Mouse (Mus musculus) neural tube, embryonic 15.5 days (tissue): ENCODE results near the gene Gm17657. TPM values are rescaled to one million over a fixed set of nuclear protein-coding genes. Genes with fewer than 3 reads are reported as not detected.

Source experiments
- ATAC-seq: fragments of 200-750 bp; cut with Nextera tagmentation; 2 replicates; pipeline ENCODE4 v1.8.0; 2017; ENCODE audit warnings: mild to moderate bottlenecking, moderate TSS enrichment, moderate library complexity; ENCODE audit not compliant: low FRiP score
- H3K27ac ChIP-seq: fragments of 300-500 bp; sonication (generic); replicated peaks from 2 replicates; pipeline ENCODE4 v1.5.1; 2015; ENCODE audit warnings: mild to moderate bottlenecking, inconsistent platforms
- H3K27me3 ChIP-seq: fragments of 300-500 bp; sonication (generic); replicated peaks from 2 replicates; pipeline ENCODE4 v1.6.1; 2015; ENCODE audit warnings: inconsistent platforms
- H3K36me3 ChIP-seq: fragments of 300-500 bp; sonication (generic); 2 replicates; pipeline ENCODE4 v1.6.1; 2015; ENCODE audit warnings: inconsistent platforms
- H3K4me1 ChIP-seq: fragments of 300-500 bp; sonication (generic); 2 replicates; pipeline ENCODE4 v1.6.1; 2015; ENCODE audit warnings: inconsistent platforms
- H3K4me2 ChIP-seq: fragments of 300-500 bp; sonication (generic); 2 replicates; pipeline ENCODE4 v1.6.1; 2015; ENCODE audit warnings: inconsistent platforms, mild to moderate bottlenecking, moderate library complexity
- H3K4me3 ChIP-seq: fragments of 300-500 bp; sonication (generic); replicated peaks from 2 replicates; pipeline ENCODE4 v1.5.1; 2015; ENCODE audit warnings: mild to moderate bottlenecking, inconsistent platforms
- H3K9ac ChIP-seq: fragments of 300-500 bp; sonication (generic); replicated peaks from 2 replicates; pipeline ENCODE4 v1.6.1; 2015; ENCODE audit warnings: mild to moderate bottlenecking, inconsistent platforms
- H3K9me3 ChIP-seq: fragments of 300-500 bp; sonication (generic); replicated peaks from 2 replicates; pipeline ENCODE4 v1.6.1; 2016; ENCODE audit warnings: inconsistent platforms
- WGBS: fragments of 180-500 bp; shearing (Covaris S2); methylation state at CpG from one replicate; pipeline ENCODE4 v1.1.7; 2015; ENCODE audit warnings: mixed read lengths; 5-methylcytosine and 5-hydroxymethylcytosine counted together
- polyA plus RNA-seq: library from polyadenylated mRNA; unstranded; fragments of >200 nt; fragmentation: Nextera tagmentation; extraction: Ambion mirVana; gene quantifications from 2 replicates; pipeline ENCODE4 v1.2.1, GENCODE M21; 2015

Gene Gm17657
- polyA plus RNA-seq: not detected in 2 replicates

DNA sequence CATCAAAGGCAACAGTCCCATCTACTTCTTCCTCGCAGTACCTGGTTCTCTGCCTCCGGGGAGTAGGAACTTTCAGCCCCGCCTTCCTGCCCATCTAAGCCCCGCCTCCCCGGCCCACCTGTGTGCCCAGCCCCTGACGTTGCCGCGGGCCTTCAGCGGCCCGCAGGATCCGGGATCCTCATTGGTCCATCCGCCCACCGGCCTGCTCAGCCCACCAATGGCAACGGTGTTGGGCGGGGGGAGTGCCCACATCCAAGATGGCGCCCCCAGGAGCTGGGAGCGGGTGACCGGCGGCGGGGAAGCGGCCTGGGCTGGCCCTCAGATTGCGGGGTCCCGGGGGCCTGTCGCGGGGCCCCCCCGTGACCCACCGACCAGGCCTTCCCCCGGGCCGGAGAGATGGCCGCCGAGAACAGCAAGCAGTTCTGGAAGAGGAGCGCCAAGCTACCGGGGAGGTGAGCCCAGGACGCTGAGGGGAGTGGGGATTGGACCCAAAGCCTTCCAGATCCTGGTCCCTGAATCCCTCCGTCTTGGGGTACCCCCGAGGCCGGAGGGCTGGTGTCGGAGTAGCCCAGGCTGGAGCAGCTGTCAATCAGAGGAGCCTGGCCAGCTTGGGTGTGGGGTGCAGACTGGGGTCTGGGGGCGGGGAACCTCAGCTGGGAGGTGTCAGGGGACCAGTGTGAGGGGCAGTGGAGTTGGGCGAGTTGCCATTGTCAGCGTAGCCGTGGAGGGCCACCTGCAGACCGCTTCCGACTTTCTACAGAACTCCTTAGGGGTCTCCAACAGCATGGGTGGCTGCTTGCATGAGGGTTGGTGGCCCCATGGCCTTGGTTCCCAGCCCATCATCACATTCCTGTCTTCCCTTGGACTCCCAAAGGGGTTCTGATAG lies at the start of gene Gm17657, which contains the start of gene Tbc1d22b:
Gene Gm17657 (minus strand): TSS at position 96 of the 886 bp plus-strand sequence.
Gene Tbc1d22b (plus strand): TSS at position 243 of the 886 bp plus-strand sequence.
- peak within 1 kb of the TSS; percentile 75 for H3K4me3 ChIP-seq
- no peaks in the 10 kb centered on the region for H3K9me3 ChIP-seq
- H3K36me3 ChIP-seq: no peaks in the 10 kb centered on the region
- H3K4me1 ChIP-seq: peaks cover 26% of the 10 kb centered on the region
- ATAC-seq: peak; percentile 98
- H3K9ac ChIP-seq: peak within 1 kb of the TSS; percentile 98
- peak within 1 kb of the TSS; percentile 94 for H3K4me2 ChIP-seq
- H3K27ac ChIP-seq: peak within 1 kb of the TSS; percentile 63; the same call in 1 of the 2 replicates
- H3K27me3 ChIP-seq: no peaks in the 10 kb centered on the region
- 0% methylated on average over 38 of the region's 44 CpGs for WGBS

DNA sequence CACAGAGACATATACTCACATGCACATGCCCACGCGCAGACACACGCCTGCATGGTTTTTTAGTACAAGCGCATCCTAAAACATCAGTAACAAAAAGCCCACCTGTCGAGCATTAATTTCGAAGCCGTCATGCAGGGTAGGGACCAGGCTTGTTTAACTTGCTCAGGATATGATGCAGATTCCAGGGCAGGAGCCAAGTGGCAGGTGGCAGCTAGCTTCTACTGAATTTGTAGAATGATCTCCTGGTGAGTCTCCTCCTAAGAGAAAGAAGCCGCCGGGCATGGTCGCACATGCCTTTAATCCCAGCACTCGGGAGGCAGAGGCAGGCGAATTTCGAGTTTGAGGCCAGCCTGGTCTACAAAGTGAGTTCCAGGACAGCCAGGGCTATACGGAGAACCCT lies 49.6 kb upstream of the Gm17657 start:
- H3K4me1 ChIP-seq: peaks cover 14% of the 10 kb centered on the region
- WGBS: 91% methylated on average over 14 of the region's 14 CpGs
- peaks cover 43% of the 10 kb centered on the region for H3K36me3 ChIP-seq
- H3K4me3 ChIP-seq: no peak overlapping the region
- no peaks in the 10 kb centered on the region for H3K27me3 ChIP-seq
- no peak overlapping the region for H3K9ac ChIP-seq
- ATAC-seq: no peak
- no peak overlapping the region for H3K27ac ChIP-seq
- H3K9me3 ChIP-seq: no peaks in the 10 kb centered on the region
- no peak overlapping the region for H3K4me2 ChIP-seq

DNA sequence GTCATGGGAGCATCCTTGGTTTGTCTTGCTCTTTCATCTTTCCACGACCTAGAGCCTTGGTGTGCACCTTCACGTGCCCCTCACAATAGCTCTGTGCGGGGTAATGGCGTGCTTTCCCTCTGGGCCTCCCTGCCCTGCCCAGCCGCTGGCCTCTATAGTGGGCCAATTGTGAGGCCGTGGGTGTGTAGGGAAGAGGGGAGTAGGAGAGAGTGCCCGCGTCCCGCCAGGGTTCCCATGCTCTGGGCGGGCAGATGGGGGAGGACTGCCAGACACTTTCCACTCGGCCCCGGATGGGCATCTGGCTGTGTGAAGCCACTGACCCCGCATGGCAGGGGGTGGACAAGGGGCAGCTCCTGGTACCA lies 47.3 kb upstream of the Gm17657 start:
- H3K9me3 ChIP-seq: no peaks in the 10 kb centered on the region
- H3K27ac ChIP-seq: no peak overlapping the region
- H3K36me3 ChIP-seq: peaks cover 40% of the 10 kb centered on the region
- peaks cover 14% of the 10 kb centered on the region for H3K4me1 ChIP-seq
- no peaks in the 10 kb centered on the region for H3K27me3 ChIP-seq
- ATAC-seq: no peak
- H3K4me2 ChIP-seq: no peak overlapping the region
- no peak overlapping the region for H3K4me3 ChIP-seq
- 45% methylated on average over 13 of the region's 13 CpGs for WGBS
- H3K9ac ChIP-seq: no peak overlapping the region

DNA sequence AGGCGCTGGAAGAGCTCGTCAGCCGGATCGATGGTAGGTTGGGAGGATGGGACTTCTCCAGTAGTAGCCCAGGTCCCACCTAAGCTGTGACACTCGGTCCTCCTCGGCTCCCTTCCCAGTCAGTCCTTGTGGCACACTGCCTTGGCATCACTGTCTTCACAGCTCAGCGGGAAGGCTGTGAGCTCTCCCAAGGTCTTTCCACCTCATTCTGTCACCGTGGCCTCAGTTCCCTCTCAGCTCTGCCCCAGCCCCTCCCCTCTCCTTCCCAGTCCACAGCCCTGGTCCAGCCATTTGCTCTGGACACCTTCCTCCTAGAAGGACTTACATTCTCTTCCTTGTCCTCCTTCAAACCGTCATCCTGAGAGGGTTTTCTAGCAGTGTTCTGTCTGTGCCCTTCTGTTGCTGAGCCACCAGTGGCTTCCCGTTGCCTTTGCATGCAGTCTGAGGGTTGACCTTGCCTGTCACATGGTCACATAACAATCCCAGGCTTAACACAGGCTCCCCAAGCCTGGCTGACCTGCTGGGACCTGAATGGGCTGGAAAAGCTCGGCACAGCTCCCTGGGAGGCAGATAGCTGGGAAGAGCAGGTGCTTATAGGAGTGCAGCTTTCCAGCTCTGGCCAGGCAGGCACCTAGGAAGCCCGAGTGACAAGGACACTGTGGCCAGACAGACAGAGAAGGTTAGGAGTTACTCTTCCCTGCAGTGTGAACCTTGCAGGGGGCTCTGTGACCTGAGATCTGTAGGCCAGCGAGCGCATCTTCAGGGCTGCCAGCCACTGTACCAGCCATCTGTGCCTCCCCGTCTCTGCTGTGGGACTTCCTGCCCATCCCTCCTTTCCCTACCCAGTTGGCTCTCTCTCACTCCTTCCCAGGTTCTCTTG lies 46.7 kb upstream of the Gm17657 start:
- Histone ChIP-seq H3K4me1 (peaks cover 14% of the 10 kb centered on the region), H3K27ac (no peak overlapping the region), H3K27me3 (no peaks in the 10 kb centered on the region), H3K4me3 (no peak overlapping the region), H3K4me2 (no peak overlapping the region), H3K9me3 (no peaks in the 10 kb centered on the region), H3K9ac (no peak overlapping the region), H3K36me3 (peaks cover 40% of the 10 kb centered on the region)
- ATAC-seq: no peak
- WGBS: 79% methylated on average over 15 of the region's 15 CpGs

DNA sequence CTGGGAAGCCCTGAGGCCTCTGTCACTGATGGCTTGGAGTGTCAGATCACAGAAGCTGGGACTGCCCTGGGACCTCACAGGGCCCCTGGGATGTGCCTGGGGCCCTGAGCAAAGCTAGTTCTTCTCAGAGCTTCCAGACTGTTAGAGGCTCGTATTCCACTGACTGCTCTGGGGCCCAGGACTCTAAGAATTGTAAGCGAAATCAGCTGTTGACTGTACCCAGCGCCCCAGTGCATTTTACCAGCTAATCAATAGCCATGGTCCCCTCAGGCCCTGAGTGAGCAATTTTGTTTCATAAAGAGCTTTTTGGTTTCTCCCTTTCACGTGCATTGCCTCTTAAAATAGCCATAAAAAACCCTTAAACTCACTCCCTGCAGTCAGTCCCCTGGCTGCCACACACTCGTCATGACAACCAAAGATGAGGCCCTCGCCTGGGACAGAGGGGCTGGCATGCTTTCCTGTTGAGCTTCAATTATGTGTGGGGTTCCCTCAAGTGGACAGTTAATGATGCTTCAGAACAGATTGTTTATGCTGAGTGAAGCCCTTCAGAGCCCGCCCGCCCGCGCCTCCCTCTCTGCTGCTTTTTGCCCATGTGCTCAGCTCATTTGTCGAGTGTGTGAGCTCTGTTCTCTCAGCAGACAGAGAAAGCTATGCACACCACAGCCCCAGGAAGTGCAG lies 39.9 kb upstream of the Gm17657 start:
- Histone ChIP-seq H3K4me3 (no peak overlapping the region), H3K4me2 (no peak overlapping the region), H3K27me3 (no peaks in the 10 kb centered on the region), H3K36me3 (peaks cover 5% of the 10 kb centered on the region), H3K9me3 (no peaks in the 10 kb centered on the region), H3K4me1 (peaks cover 21% of the 10 kb centered on the region), H3K27ac (peak overlapping the region; percentile 70), H3K9ac (no peak overlapping the region)
- ATAC-seq: peak; percentile 81
- 24% methylated on average over 11 of the region's 11 CpGs for WGBS

DNA sequence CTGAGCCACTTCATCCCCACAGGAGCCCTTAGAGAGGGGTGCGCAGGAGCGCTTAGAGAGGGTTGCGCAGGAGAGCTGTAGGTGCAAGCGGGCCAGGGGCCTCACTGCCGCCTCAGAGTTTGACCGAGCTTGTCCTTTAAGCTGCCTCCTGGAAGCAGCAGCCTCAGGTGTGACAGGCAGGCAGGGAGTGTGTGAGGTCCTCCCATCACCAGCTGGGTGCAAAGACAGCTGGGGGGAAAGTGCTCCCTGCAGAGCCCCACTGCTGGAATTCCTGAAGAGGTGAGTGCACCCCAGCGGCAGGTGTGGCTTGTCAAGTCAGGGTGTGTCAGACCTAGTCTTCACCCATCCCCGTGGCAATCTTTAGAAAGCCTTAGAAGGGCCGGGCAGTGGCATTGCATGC lies 37.5 kb upstream of the Gm17657 start:
- Histone ChIP-seq H3K9me3 (no peaks in the 10 kb centered on the region), H3K4me1 (peaks cover 21% of the 10 kb centered on the region), H3K9ac (no peak overlapping the region), H3K4me3 (no peak overlapping the region), H3K27ac (no peak overlapping the region), H3K27me3 (no peaks in the 10 kb centered on the region), H3K4me2 (no peak overlapping the region), H3K36me3 (peaks cover under 1% of the 10 kb centered on the region; the same call in 1 of the 2 replicates)
- no peak for ATAC-seq
- 91% methylated on average over 9 of the region's 9 CpGs for WGBS

DNA sequence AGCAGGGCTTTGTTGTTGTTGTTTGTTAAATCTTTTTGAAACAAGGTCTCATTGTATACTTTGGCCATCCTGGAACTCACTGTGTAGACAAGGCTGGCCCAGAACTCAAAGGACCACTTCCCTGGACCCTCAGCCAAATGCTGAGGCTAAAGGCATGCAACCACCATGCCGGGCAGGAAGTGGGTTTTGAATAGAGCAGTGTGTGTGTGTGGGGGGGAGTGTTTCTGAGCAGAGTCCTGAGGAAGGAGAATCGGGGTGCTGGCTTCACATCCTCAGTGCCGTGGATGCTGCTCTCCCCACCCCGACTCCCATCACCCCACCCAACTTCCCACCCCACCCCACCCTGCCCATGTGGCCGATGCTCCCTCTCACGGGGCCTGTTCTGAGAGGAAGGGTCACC lies 36.0 kb upstream of the Gm17657 start:
- Histone ChIP-seq H3K4me2 (no peak overlapping the region), H3K9ac (no peak overlapping the region), H3K4me3 (no peak overlapping the region), H3K4me1 (peaks cover 18% of the 10 kb centered on the region), H3K27ac (no peak overlapping the region), H3K9me3 (no peaks in the 10 kb centered on the region), H3K27me3 (no peaks in the 10 kb centered on the region), H3K36me3 (peaks cover 8% of the 10 kb centered on the region)
- 92% methylated on average over 6 of the region's 6 CpGs for WGBS
- no peak for ATAC-seq

DNA sequence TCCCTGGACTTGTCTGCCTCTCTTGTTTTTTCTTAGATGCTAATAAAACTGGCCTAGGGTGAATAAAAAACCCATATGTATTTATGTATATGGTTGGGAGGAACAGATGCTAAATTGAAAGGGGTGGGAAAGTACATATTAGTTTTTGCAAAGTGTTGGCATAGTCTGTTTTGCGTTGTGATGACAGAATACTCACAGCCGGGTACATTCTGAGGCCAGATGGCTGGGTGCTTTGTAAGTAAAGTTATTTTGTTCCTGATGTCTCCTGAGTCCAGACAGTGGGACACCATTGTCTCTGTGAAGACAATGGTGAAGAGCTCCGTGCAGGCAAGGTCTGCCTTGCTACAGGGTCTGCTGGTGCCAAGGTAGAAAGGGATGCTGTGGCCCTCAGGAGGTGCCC lies 35.3 kb upstream of the Gm17657 start:
- H3K4me2 ChIP-seq: no peak overlapping the region
- H3K4me3 ChIP-seq: no peak overlapping the region
- no peaks in the 10 kb centered on the region for H3K9me3 ChIP-seq
- H3K27ac ChIP-seq: no peak overlapping the region
- peaks cover 12% of the 10 kb centered on the region for H3K36me3 ChIP-seq
- 62% methylated on average over 3 of the region's 3 CpGs for WGBS
- no peak overlapping the region for H3K9ac ChIP-seq
- no peaks in the 10 kb centered on the region for H3K27me3 ChIP-seq
- no peak for ATAC-seq
- peaks cover 13% of the 10 kb centered on the region for H3K4me1 ChIP-seq

DNA sequence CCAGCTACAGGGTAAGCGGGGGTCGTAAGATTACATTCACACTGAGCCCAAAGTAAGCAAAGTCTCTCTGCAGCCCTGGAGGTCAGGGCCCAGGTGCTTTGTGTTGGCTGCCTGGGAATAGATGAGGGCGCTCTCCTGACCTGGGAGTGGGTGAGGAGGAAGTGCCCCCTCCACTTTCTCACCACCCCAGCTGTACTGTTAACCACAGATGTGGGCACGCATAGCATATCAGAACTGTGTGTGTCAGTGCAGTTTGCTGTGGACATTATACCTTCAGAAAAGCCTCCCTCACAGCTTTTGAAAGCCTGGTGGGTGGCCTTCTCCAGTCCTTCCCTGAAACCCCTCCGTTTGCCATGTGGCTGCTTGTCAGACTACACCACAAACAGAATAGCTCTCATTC lies 34.9 kb upstream of the Gm17657 start:
- H3K27ac ChIP-seq: no peak overlapping the region
- no peaks in the 10 kb centered on the region for H3K9me3 ChIP-seq
- H3K4me1 ChIP-seq: peaks cover 8% of the 10 kb centered on the region
- no peak overlapping the region for H3K4me3 ChIP-seq
- 80% methylated on average over 5 of the region's 5 CpGs for WGBS
- ATAC-seq: no peak
- peaks cover 16% of the 10 kb centered on the region for H3K36me3 ChIP-seq
- H3K27me3 ChIP-seq: no peaks in the 10 kb centered on the region
- no peak overlapping the region for H3K4me2 ChIP-seq
- no peak overlapping the region for H3K9ac ChIP-seq

DNA sequence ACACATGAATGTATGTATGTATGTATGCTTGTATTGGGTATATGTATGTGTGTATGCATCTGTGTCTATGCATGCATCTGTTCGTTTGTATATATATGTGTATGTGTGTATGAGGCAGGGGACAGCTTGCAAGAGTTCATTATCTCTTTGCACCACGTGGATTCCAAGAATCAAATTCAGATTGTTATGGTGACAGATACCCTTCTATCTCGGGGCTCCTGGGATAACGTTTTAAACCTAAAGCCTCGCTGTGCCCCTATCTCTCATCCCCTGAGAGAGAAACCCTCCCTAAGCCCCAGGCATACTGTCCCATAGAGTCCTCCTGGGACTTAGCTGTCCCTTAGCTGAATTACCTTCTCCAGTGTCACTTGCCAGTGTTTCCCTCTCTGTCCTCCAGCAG lies 34.1 kb upstream of the Gm17657 start:
- WGBS: 87% methylated on average over 5 of the region's 5 CpGs
- Histone ChIP-seq H3K4me2 (no peak overlapping the region), H3K27ac (no peak overlapping the region), H3K4me3 (no peak overlapping the region), H3K36me3 (peaks cover 22% of the 10 kb centered on the region), H3K27me3 (no peaks in the 10 kb centered on the region), H3K9ac (no peak overlapping the region), H3K4me1 (peaks cover 1% of the 10 kb centered on the region; the same call in 1 of the 2 replicates), H3K9me3 (no peaks in the 10 kb centered on the region)
- no peak for ATAC-seq

DNA sequence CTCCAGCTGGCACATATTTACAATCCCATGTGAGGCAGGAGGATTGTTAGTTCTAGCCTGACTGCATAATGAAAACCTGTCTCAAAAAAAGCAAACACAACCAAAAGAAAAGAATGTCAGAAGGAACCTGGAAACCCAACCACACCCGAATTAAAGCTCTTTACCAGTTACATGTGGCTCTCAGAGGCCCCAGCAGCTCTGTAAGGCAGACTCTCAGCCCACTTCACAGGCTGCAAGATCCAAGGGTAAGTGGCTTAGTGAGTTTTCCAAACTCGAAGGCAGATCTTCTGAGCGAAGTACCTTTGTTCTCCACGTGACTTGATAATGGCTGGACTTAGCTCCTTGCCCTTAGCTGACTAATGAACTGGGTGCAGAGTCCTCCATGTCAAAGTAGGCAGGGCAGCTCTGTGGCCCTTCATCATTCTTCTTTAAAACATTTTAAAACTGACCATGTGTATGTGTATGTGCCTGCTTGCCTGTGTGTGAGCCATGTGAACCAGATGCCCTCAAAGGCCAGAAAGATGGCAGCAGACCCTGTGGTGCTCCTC lies 30.2 kb upstream of the Gm17657 start:
- H3K4me1 ChIP-seq: no peaks in the 10 kb centered on the region
- ATAC-seq: no peak
- no peaks in the 10 kb centered on the region for H3K9me3 ChIP-seq
- no peak overlapping the region for H3K4me3 ChIP-seq
- H3K4me2 ChIP-seq: no peak overlapping the region
- no peak overlapping the region for H3K27ac ChIP-seq
- peaks cover 56% of the 10 kb centered on the region for H3K36me3 ChIP-seq
- no peak overlapping the region for H3K9ac ChIP-seq
- H3K27me3 ChIP-seq: no peaks in the 10 kb centered on the region
- 92% methylated on average over 4 of the region's 4 CpGs for WGBS
